Mouse (Mus musculus) left cerebral cortex, postnatal 36 days (tissue): ENCODE measurements around the gene Atp6v1c2. TPM values are rescaled to one million over a fixed set of nuclear protein-coding genes. Genes with fewer than 3 reads are reported as not detected.

Source experiments
- DNase-seq, 2 experiments: peaks; one replicate each; pipeline ENCODE4 v3.0.0; 2021 to 2022; ENCODE audit warnings: low spot score in 2 of 2, mixed read lengths in 1 of 2
- intact Hi-C: fragments of 180-260 bp; cut with DNase I; formaldehyde crosslinking; loops from one replicate; pipeline ENCODE4 v1.15.1; 2025
- total RNA-seq, 2 experiments: library from RNA; stranded (reverse); gene quantifications; 2 replicates each; pipeline ENCODE4 v1.2.3; 2021

Atp6v1c2 gene
- total RNA-seq, 2 experiments from 2014 or later, result 3.1 to 5.4 TPM

DNA sequence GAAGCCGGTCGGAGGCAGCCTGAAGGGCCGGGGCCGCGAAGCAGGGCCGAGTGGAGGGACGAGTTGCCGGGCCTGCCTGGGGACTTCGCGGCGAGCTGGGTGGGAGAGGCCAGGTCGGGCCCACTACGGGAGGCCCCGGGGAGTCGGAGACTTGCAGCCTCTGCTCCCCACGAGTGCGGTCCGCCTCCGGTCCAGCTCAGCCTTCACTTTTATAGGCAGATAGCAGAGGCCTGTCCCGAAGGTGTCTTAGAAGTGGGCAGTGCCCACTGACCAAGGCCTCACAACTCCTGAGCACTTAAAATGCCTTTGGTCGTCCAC, 62.5 kb downstream of the Atp6v1c2 start:
- no peak for DNase-seq
- intact Hi-C loops, result loop anchor here (5.0 kb wide), 1 partner anchor 454 kb away; the partner anchor contains the start of gene E2f6

GRCm38 (mm10) chr12:17265971-17266672, 63.0 kb downstream of the Atp6v1c2 start, which contains the start of gene Pdia6:
Gene Pdia6 (plus strand): TSS chr12:17266545.
- peak; percentile 91 to 92 for DNase-seq
- intact Hi-C loops, result loop anchor here (5.0 kb wide), 1 partner anchor 454 kb away; the partner anchor contains the start of gene E2f6

- no peak for DNase-seq
- intact Hi-C loops, result loop anchor here (5.0 kb wide), 1 partner anchor 453 kb away; the partner anchor contains the start of gene E2f6
Observed at GRCm38 (mm10) chr12:17264826-17265225, 64.3 kb downstream of the Atp6v1c2 start.

GRCm38 (mm10) chr12:17263881-17264280, 65.3 kb downstream of the Atp6v1c2 start:
- no peak for DNase-seq
- intact Hi-C loops, result no loop called here

GRCm38 (mm10) chr12:17261005-17261404, 68.2 kb downstream of the Atp6v1c2 start:
- intact Hi-C loops, result no loop called here
- DNase-seq, result no peak

DNA sequence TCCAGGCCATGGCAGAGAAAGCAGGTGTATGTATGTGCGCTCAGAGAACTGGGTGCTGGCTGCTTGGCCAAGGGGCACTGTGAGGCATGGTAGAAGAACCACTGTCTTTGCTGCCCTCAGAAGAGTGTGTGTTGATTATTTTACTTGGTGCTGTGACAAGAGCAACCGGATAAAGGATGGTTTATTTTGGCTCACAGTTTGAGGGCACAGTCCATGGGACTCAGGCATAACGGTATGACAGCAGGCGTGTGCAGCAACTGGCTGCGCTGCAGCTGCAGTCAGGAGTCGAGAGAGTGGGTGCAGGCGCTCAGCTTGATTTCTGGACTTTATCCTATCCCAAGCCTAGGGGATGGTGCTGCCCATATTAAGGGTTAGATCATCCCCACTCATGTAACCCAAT, 70.7 kb downstream of the Atp6v1c2 start:
- DNase-seq, result no peak
- intact Hi-C loops, result no loop called here

- DNase-seq, result peak in 1 of 2 experiments; percentile 50
- intact Hi-C loops, result loop anchor here (2.0 kb wide), 2 partner anchors 224 to 238 kb away; no protein-coding TSS in a partner anchor
Observed at GRCm38 (mm10) chr12:17256905-17257304, 72.3 kb downstream of the Atp6v1c2 start.

GRCm38 (mm10) chr12:17255602-17256001, 73.6 kb downstream of the Atp6v1c2 start:
- no peak for DNase-seq

DNA sequence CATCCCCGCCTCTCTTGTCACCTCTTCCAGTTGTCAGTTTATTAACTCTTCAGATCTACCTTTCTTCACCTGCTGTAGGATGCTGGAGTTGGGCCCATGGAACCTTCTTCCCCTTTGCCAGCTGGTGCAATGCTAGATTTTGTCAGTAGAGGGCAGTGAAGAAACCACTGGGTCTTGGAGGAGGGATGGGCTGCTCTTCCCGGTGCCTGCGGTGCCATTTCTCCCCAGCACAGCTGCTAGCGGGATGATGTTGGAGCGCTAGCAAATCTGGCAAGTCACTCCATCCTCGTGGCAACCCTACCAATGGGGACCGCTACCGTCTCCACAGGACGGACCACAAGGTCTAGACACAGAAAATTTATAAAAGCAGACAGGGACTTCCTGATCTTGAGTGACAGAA, 76.1 kb downstream of the Atp6v1c2 start:
- intact Hi-C loops, result no loop called here
- DNase-seq, result peak; percentile 65 to 66

More at GRCm38 (mm10) chr12:17255602-17256001, 73.6 kb downstream of the Atp6v1c2 start:
- intact Hi-C loops, result loop anchor here (2.0 kb wide), 3 partner anchors 81 to 237 kb away; no protein-coding TSS in a partner anchor

DNA sequence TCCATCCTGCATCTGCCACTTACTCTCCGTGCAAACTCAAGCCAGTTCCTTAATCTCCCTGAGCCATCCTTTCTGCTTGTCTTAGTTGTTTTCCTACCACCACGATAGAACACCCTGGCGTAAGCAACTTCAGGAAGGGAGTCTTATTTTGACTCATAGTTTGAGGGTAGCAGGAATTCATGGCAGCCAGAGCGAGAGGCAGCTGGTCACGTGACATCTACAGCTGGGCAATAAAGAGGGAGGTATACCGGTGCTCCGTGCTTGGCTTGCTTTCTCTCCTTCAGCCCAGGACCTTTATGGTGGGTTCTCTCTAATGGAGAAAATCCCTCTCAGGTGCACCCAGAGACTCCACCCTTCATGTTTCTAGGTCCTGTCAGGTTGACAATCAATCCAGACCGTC, 78.2 kb downstream of the Atp6v1c2 start:
- intact Hi-C loops, result no loop called here
- DNase-seq, result no peak

DNA sequence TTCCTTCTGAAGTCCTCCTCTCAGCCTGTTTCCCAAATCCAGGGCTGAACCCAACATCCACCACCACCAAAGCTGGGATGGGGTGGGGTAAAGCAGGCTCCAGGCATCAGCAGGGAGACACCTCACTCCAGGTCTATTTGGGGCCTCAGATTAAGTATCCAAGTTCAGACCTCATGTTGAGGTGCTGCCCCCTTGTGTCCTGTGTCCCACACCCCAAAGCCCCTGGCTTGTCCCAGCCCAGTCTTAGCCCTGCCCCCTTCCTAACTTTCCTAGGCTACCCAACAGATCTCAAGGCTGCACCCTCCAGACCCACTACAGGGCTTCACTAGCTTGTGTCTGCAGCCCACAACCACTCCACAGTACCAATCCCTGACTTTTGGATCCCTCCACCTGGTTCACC, 87.1 kb downstream of the Atp6v1c2 start:
- no peak for DNase-seq
- intact Hi-C loops, result no loop called here

DNA sequence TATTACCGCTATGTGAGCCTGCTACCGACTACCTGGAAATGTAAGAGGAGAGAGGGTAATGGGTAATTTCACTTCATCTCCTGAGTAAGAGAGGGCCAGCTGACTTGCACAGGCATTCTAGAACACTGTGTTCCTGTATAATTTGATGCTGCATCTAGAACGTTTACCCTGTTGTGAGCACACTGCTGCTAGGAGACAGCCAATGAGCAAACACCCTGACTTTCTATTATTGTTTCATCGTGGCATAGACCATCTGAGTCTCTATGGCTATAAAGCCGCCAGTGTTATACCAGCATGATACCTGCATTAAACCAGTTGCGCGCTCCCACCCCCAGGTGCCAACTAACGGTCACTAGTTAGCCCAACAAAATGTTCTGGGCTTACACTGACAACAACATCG, 87.5 kb downstream of the Atp6v1c2 start:
- intact Hi-C loops, result no loop called here
- DNase-seq, result peak in 1 of 2 experiments; percentile 46

GRCm38 (mm10) chr12:17241016-17241415, 88.1 kb downstream of the Atp6v1c2 start:
- no peak for DNase-seq
- intact Hi-C loops, result no loop called here

GRCm38 (mm10) chr12:17239428-17239688, 89.8 kb downstream of the Atp6v1c2 start:
- intact Hi-C loops, result no loop called here
- no peak for DNase-seq

GRCm38 (mm10) chr12:17238588-17239427, 90.4 kb downstream of the Atp6v1c2 start:
- intact Hi-C loops, result no loop called here
- DNase-seq, result no peak

- DNase-seq, result no peak
- intact Hi-C loops, result no loop called here
Observed at GRCm38 (mm10) chr12:17235535-17236313, 93.4 kb downstream of the Atp6v1c2 start.
